Mouse (Mus musculus): ENCODE results near the gene Tmod1. TPM values are rescaled to one million over a fixed set of nuclear protein-coding genes. Genes with fewer than 3 reads are reported as not detected.

Tmod1 gene
- polyA plus RNA-seq (2015; fragmentation: Nextera tagmentation; extraction: Ambion mirVana): 0.39 and 0.76 TPM in 2 replicates

- Histone ChIP-seq H3K9ac (replicated peaks) (peak within 1 kb of the TSS; percentile 66), H3K4me3 (replicated peaks) (peak within 1 kb of the TSS; percentile 50), H3K4me2 (replicated peaks) (peak within 1 kb of the TSS; percentile 95), H3K9me3 (no peaks in the 10 kb centered on the region), H3K27ac (no peak within 1 kb of the TSS), H3K27me3 (peaks cover 50% of the 10 kb centered on the region), H3K4me1 (replicated peaks) (peaks cover 26% of the 10 kb centered on the region), H3K36me3 (no peaks in the 10 kb centered on the region)
- ATAC-seq: peak; percentile 74
- under 1% methylated on average over 57 of the region's 72 CpGs for WGBS
Observed at GRCm38 (mm10) chr4:46038892-46039751, at the start of gene Tmod1. TSS of gene Tmod1 (plus strand) at chr4:46038935.

- Histone ChIP-seq H3K4me3 (replicated peaks) (no peak overlapping the region), H3K36me3 (peaks cover 9% of the 10 kb centered on the region; the same call in 1 of the 2 replicates), H3K9ac (replicated peaks) (no peak overlapping the region), H3K27me3 (no peaks in the 10 kb centered on the region), H3K4me2 (replicated peaks) (no peak overlapping the region), H3K27ac (no peak overlapping the region), H3K4me1 (replicated peaks) (no peaks in the 10 kb centered on the region), H3K9me3 (no peaks in the 10 kb centered on the region)
- WGBS: 80% methylated on average over 6 of the region's 6 CpGs
- no peak for ATAC-seq
Observed at GRCm38 (mm10) chr4:45990427-45991135, 48.2 kb upstream of the Tmod1 start.

DNA sequence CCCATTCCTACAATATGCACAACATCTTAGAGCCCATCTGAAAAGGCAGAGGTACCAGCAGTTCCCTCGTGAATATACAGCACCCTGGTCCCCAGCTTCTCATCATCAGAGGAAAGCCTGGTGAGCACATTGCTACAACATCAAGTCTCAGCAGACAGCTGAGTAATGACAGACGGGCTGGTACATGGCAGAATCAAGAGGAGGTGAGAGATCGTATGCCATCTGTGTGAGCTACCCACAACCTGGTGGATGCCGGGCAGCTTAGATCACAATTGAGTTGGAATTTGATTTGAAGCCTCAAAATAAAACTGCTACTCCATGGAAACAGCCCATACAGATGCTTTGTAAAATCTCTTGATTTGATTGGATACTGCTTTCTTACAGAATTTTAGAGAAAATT, 40.2 kb upstream of the Tmod1 start:
- WGBS: 91% methylated on average over 4 of the region's 4 CpGs

DNA sequence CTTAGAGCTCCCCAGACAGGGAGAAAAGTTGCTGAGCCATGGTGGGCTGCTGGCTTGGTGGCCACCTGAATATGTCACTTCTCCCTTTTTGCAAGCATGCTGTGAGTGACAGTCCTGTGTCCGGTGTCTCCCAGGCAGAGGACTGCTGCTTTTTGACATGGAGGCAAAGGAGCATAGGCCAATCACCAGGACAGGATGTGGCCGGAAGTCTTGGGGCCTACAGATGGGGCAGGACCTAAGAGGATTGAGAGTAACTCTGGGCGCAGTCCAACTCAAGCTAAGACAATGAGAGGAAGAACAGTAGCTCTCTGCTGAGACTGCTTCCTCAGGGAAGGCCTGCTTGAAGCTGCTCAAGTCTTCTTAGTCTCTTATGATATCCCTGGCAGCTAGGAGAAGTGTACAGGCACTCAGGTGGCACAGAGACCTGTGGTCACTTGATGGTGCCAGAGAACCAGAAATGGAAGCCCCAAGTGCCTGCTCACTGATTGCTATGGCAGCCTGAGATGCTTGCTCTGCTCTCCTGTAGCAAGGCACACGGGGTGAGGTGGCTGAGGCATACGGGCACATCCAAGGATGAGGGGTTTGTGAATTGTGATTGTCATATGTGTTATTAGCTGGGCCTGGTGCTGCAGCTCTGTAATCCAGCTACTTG, 30.5 kb upstream of the Tmod1 start:
- Histone ChIP-seq H3K27me3 (no peaks in the 10 kb centered on the region), H3K4me1 (replicated peaks) (no peaks in the 10 kb centered on the region), H3K4me3 (replicated peaks) (no peak overlapping the region), H3K9ac (replicated peaks) (no peak overlapping the region), H3K9me3 (no peaks in the 10 kb centered on the region), H3K36me3 (peaks cover 26% of the 10 kb centered on the region), H3K27ac (no peak overlapping the region), H3K4me2 (replicated peaks) (no peak overlapping the region)
- 83% methylated on average over 5 of the region's 5 CpGs for WGBS
- ATAC-seq: no peak

More for the DNA sequence above, 40.2 kb upstream of the Tmod1 start:
- H3K36me3 ChIP-seq: 0 out of 2 replicates have a peak, but pooled peaks cover under 1% of the 10 kb centered on the region
- ATAC-seq: no peak
- H3K9me3 ChIP-seq: no peaks in the 10 kb centered on the region
- H3K27me3 ChIP-seq: no peaks in the 10 kb centered on the region
- no peaks in the 10 kb centered on the region for H3K4me1 ChIP-seq (replicated peaks)
- no peak overlapping the region for H3K4me3 ChIP-seq (replicated peaks)
- no peak overlapping the region for H3K27ac ChIP-seq
- H3K9ac ChIP-seq (replicated peaks): no peak overlapping the region
- H3K4me2 ChIP-seq (replicated peaks): no peak overlapping the region

GRCm38 (mm10) chr4:46011698-46012097, 27.0 kb upstream of the Tmod1 start:
- Histone ChIP-seq H3K9ac (replicated peaks) (no peak overlapping the region), H3K4me2 (replicated peaks) (no peak overlapping the region), H3K9me3 (no peaks in the 10 kb centered on the region), H3K27me3 (no peaks in the 10 kb centered on the region), H3K4me1 (replicated peaks) (no peaks in the 10 kb centered on the region), H3K27ac (no peak overlapping the region), H3K36me3 (peaks cover 10% of the 10 kb centered on the region), H3K4me3 (replicated peaks) (no peak overlapping the region)
- no peak for ATAC-seq
- WGBS: 85% methylated on average over 2 of the region's 2 CpGs

- no peaks in the 10 kb centered on the region for H3K4me1 ChIP-seq (replicated peaks)
- no peak for ATAC-seq
- H3K4me3 ChIP-seq (replicated peaks): no peak overlapping the region
- no peaks in the 10 kb centered on the region for H3K9me3 ChIP-seq
- H3K36me3 ChIP-seq: peaks cover 11% of the 10 kb centered on the region; the same call in 1 of the 2 replicates
- 81% methylated on average over 1 of the region's 1 CpGs for WGBS
- H3K9ac ChIP-seq (replicated peaks): no peak overlapping the region
- H3K4me2 ChIP-seq (replicated peaks): no peak overlapping the region
- no peak overlapping the region for H3K27ac ChIP-seq
- no peaks in the 10 kb centered on the region for H3K27me3 ChIP-seq
Observed at GRCm38 (mm10) chr4:46015605-46016004, 23.1 kb upstream of the Tmod1 start.

DNA sequence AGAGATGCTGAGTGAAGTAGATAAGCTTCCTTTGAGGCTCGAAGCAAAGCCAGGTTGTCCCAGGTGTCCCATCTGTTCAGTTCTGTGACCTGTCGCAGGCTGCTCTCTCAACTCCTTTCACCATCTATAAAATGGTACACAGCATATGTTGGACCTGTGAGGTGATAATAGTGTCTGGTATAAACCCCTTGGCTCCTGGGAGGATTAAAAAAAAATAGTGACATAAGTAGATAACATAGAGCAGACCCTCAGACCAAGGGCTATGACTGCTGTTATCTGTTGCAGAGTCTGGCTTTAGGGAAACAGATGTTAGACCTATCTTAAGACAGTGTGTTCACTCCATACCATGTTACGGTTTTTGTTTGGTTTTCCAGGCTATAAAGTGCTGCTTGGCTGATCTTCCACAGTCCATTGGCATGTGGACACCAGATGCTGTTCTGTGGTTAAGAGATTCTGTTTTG, 15.7 kb upstream of the Tmod1 start:
- Histone ChIP-seq H3K4me1 (replicated peaks) (no peaks in the 10 kb centered on the region), H3K27me3 (no peaks in the 10 kb centered on the region), H3K9ac (replicated peaks) (no peak overlapping the region), H3K27ac (no peak overlapping the region), H3K36me3 (0 out of 2 replicates have a peak, but pooled peaks cover 3% of the 10 kb centered on the region), H3K4me3 (replicated peaks) (no peak overlapping the region), H3K4me2 (replicated peaks) (no peak overlapping the region), H3K9me3 (no peaks in the 10 kb centered on the region)
- WGBS: 89% methylated on average over 3 of the region's 3 CpGs
- no peak for ATAC-seq

DNA sequence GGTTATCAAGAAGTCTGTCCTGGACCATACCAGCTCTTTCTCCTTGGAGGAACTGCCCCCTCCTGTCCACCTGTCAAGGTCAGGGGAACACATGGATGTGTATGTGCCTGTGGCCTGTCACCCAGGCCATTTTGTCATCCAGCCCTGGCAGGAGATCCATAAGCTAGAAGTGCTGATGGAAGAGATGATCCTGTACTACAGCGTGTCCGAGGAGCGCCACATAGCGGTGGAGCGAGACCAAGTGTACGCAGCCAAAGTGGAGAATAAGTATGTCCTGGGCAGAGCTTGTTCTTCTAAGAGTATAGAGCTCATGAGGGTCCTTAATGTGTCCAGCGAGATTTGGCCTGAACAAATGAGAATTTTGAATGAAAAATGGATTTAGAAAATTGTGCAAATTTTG, 12.8 kb upstream of the Tmod1 start:
- ATAC-seq: no peak
- Histone ChIP-seq H3K9ac (replicated peaks) (no peak overlapping the region), H3K27ac (no peak overlapping the region), H3K4me1 (replicated peaks) (no peaks in the 10 kb centered on the region), H3K4me2 (replicated peaks) (no peak overlapping the region), H3K9me3 (no peaks in the 10 kb centered on the region), H3K4me3 (replicated peaks) (no peak overlapping the region), H3K27me3 (no peaks in the 10 kb centered on the region), H3K36me3 (0 out of 2 replicates have a peak, but pooled peaks cover 3% of the 10 kb centered on the region)
- WGBS: 45% methylated on average over 7 of the region's 7 CpGs

GRCm38 (mm10) chr4:46028224-46028623, 10.5 kb upstream of the Tmod1 start:
- ATAC-seq: no peak
- H3K4me2 ChIP-seq (replicated peaks): no peak overlapping the region
- H3K9me3 ChIP-seq: no peaks in the 10 kb centered on the region
- 69% methylated on average over 6 of the region's 6 CpGs for WGBS
- H3K4me3 ChIP-seq (replicated peaks): no peak overlapping the region
- H3K27ac ChIP-seq: no peak overlapping the region
- no peak overlapping the region for H3K9ac ChIP-seq (replicated peaks)
- H3K4me1 ChIP-seq (replicated peaks): no peaks in the 10 kb centered on the region
- 0 out of 2 replicates have a peak, but pooled peaks cover 3% of the 10 kb centered on the region for H3K36me3 ChIP-seq
- H3K27me3 ChIP-seq: no peaks in the 10 kb centered on the region

DNA sequence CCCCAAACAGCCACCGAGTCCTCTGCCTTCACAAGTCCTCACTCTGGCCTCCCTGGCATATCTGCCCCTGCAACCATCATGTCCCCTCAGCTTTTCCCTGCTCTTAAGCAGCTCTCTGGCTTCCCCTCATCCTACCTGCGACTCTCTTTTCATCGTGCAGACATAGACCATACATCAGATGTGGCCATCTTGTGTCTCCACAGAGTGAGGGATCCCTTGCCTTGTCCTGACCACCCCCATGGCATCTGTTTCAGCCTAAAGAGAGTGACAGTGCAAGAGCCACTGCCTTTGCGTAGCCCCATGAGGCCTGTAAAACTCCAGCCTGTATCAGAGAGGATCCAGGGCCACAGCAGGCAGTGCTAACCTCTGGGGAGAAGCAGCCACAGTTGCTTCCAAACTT, 10.0 kb upstream of the Tmod1 start:
- Histone ChIP-seq H3K9me3 (no peaks in the 10 kb centered on the region), H3K36me3 (0 out of 2 replicates have a peak, but pooled peaks cover 3% of the 10 kb centered on the region), H3K4me3 (replicated peaks) (no peak overlapping the region), H3K4me2 (replicated peaks) (no peak overlapping the region), H3K27me3 (no peaks in the 10 kb centered on the region), H3K4me1 (replicated peaks) (no peaks in the 10 kb centered on the region), H3K27ac (no peak overlapping the region), H3K9ac (replicated peaks) (no peak overlapping the region)
- ATAC-seq: no peak
- WGBS: 91% methylated on average over 4 of the region's 4 CpGs

GRCm38 (mm10) chr4:46029552-46029951, 9.2 kb upstream of the Tmod1 start:
- Histone ChIP-seq H3K27ac (no peak overlapping the region), H3K27me3 (no peaks in the 10 kb centered on the region), H3K36me3 (0 out of 2 replicates have a peak, but pooled peaks cover 3% of the 10 kb centered on the region), H3K9ac (replicated peaks) (no peak overlapping the region), H3K4me2 (replicated peaks) (no peak overlapping the region), H3K4me3 (replicated peaks) (no peak overlapping the region), H3K4me1 (replicated peaks) (no peaks in the 10 kb centered on the region), H3K9me3 (no peaks in the 10 kb centered on the region)
- ATAC-seq: no peak
- 46% methylated on average over 9 of the region's 9 CpGs for WGBS

- WGBS: 75% methylated on average over 9 of the region's 9 CpGs
- Histone ChIP-seq H3K9ac (replicated peaks) (no peak overlapping the region), H3K27me3 (peaks cover 5% of the 10 kb centered on the region), H3K4me1 (replicated peaks) (no peaks in the 10 kb centered on the region), H3K9me3 (no peaks in the 10 kb centered on the region), H3K27ac (no peak overlapping the region), H3K4me3 (replicated peaks) (no peak overlapping the region), H3K4me2 (replicated peaks) (no peak overlapping the region), H3K36me3 (no peaks in the 10 kb centered on the region)
- ATAC-seq: no peak
Observed at GRCm38 (mm10) chr4:46032448-46032847, 6.3 kb upstream of the Tmod1 start.
